Mouse (Mus musculus) gastrocnemius, adult 2 months (tissue): ENCODE data around the gene Gab1. TPM values are rescaled to one million over a fixed set of nuclear protein-coding genes. Genes with fewer than 3 reads are reported as not detected.

Source experiments
- DNase-seq: peaks from one replicate; pipeline ENCODE4 v3.0.0; 2022
- H3K27ac ChIP-seq: fragments of 200-600 bp; 2 replicates; pipeline ENCODE4 v1.8.1; 2022; ENCODE audit warnings: mild to moderate bottlenecking
- H3K4me3 ChIP-seq: fragments of 200-600 bp; 2 replicates; pipeline ENCODE4 v1.8.1; 2022; ENCODE audit warnings: mild to moderate bottlenecking, moderate library complexity
- CTCF ChIP-seq: fragments of 200-600 bp; IDR thresholded peaks from 2 replicates; pipeline ENCODE4 v1.8.1; 2022; ENCODE audit warnings: antibody characterized with exemption, mild to moderate bottlenecking, moderate library complexity
- intact Hi-C: fragments of 180-260 bp; cut with DNase I; formaldehyde crosslinking; loops from one replicate; pipeline ENCODE4 v1.15.1; 2025
- total RNA-seq, 2 experiments: library from RNA; stranded (reverse); gene quantifications; 2 replicates each; pipeline ENCODE4 v1.2.3; 2021

Gene Gab1
- total RNA-seq, 2 experiments from 2014 or later: 11.7 to 14.3 TPM

GRCm38 (mm10) chr8:80899364-80899763, 19.0 kb upstream of the Gab1 start:
- no peak overlapping the region for H3K27ac ChIP-seq
- no peak overlapping the region for H3K4me3 ChIP-seq
- intact Hi-C loops: no loop called here
- no peak for DNase-seq
- no peak for TF ChIP-seq CTCF

GRCm38 (mm10) chr8:80896026-80896425, 15.7 kb upstream of the Gab1 start:
- TF ChIP-seq CTCF: no peak
- Histone ChIP-seq H3K27ac (peak overlapping the region; percentile 72), H3K4me3 (no peak overlapping the region)
- DNase-seq: no peak
- intact Hi-C loops: no loop called here

- Histone ChIP-seq H3K27ac (peak overlapping the region; percentile 72), H3K4me3 (peak overlapping the region; percentile 66)
- no peak for TF ChIP-seq CTCF
- DNase-seq: peak; percentile 44
- intact Hi-C loops: no loop called here
Observed at GRCm38 (mm10) chr8:80895397-80895796, 15.1 kb upstream of the Gab1 start.

- Histone ChIP-seq H3K4me3 (peak overlapping the region; percentile 66; the same call in 1 of the 2 replicates), H3K27ac (peak overlapping the region; percentile 72; the same call in 1 of the 2 replicates)
- TF ChIP-seq CTCF: no peak
- intact Hi-C loops: loop anchor here (5.0 kb wide), 1 partner anchor 93 kb away; no protein-coding TSS in a partner anchor
- DNase-seq: no peak
Observed at GRCm38 (mm10) chr8:80894528-80894927, 14.2 kb upstream of the Gab1 start.

- peak; percentile 66 for TF ChIP-seq CTCF
- DNase-seq: peak; percentile 89
- H3K27ac ChIP-seq: peak overlapping the region; percentile 97
- peak overlapping the region; percentile 93 for H3K4me3 ChIP-seq
- intact Hi-C loops: loop anchor here (2.0 to 5.0 kb wide), 5 partner anchors 67 to 127 kb away; no protein-coding TSS in a partner anchor
Observed at GRCm38 (mm10) chr8:80879426-80880195, 708 bp downstream of the Gab1 start.

- peak; percentile 67 for TF ChIP-seq CTCF
- Histone ChIP-seq H3K4me3 (peak overlapping the region; percentile 93), H3K27ac (peak overlapping the region; percentile 97)
- intact Hi-C loops: loop anchor here (2.0 to 5.0 kb wide), 4 partner anchors 67 to 127 kb away; no protein-coding TSS in a partner anchor
- peak; percentile 82 for DNase-seq
Observed at GRCm38 (mm10) chr8:80878801-80879425, 1.4 kb downstream of the Gab1 start.

GRCm38 (mm10) chr8:80878146-80878545, 2.2 kb downstream of the Gab1 start:
- H3K27ac ChIP-seq: peak overlapping the region; percentile 97
- no peak for DNase-seq
- no peak for TF ChIP-seq CTCF
- intact Hi-C loops: loop anchor here (2.0 to 5.0 kb wide), 4 partner anchors 66 to 126 kb away; no protein-coding TSS in a partner anchor
- peak overlapping the region; percentile 93 for H3K4me3 ChIP-seq

- TF ChIP-seq CTCF: no peak
- intact Hi-C loops: loop anchor here (5.0 kb wide), 3 partner anchors 63 to 123 kb away; no protein-coding TSS in a partner anchor
- DNase-seq: no peak
- H3K4me3 ChIP-seq: no peak overlapping the region
- H3K27ac ChIP-seq: no peak overlapping the region
Observed at GRCm38 (mm10) chr8:80875537-80875936, 4.8 kb downstream of the Gab1 start.

- H3K4me3 ChIP-seq: no peak overlapping the region
- H3K27ac ChIP-seq: peak overlapping the region; percentile 25; the same call in 1 of the 2 replicates
- DNase-seq: no peak
- TF ChIP-seq CTCF: no peak
- intact Hi-C loops: no loop called here
Observed at GRCm38 (mm10) chr8:80873723-80874427, 6.4 kb downstream of the Gab1 start.

GRCm38 (mm10) chr8:80872688-80873087, 7.6 kb downstream of the Gab1 start:
- no peak for TF ChIP-seq CTCF
- intact Hi-C loops: no loop called here
- Histone ChIP-seq H3K27ac (peak overlapping the region; percentile 46), H3K4me3 (no peak overlapping the region)
- peak; percentile 56 for DNase-seq

GRCm38 (mm10) chr8:80871400-80871799, 8.9 kb downstream of the Gab1 start:
- no peak for DNase-seq
- TF ChIP-seq CTCF: no peak
- Histone ChIP-seq H3K4me3 (no peak overlapping the region), H3K27ac (peak overlapping the region; percentile 55)
- intact Hi-C loops: no loop called here

- Histone ChIP-seq H3K4me3 (no peak overlapping the region), H3K27ac (peak overlapping the region; percentile 55)
- intact Hi-C loops: no loop called here
- DNase-seq: no peak
- TF ChIP-seq CTCF: no peak
Observed at GRCm38 (mm10) chr8:80870535-80871204, 9.6 kb downstream of the Gab1 start.
